Mouse (Mus musculus) bone marrow, adult 2 months (tissue): ENCODE data around the gene Efna5. TPM values are rescaled to one million over a fixed set of nuclear protein-coding genes. Genes with fewer than 3 reads are reported as not detected.

Experiments
- H3K27ac ChIP-seq: fragments of 200-500 bp; 2 replicates; pipeline ENCODE4 v1.5.1; 2012; ENCODE audit warnings: low read depth, mild to moderate bottlenecking, control low read depth, inconsistent platforms, low read length; ENCODE audit not compliant: control insufficient read depth, poor library complexity, insufficient read depth
- H3K4me1 ChIP-seq: fragments of 200-500 bp; 2 replicates; pipeline ENCODE4 v1.6.1; 2011; ENCODE audit warnings: low read length; ENCODE audit not compliant: control insufficient read depth, insufficient read depth
- H3K4me3 ChIP-seq: fragments of 200-500 bp; replicated peaks from 2 replicates; pipeline ENCODE3; 2011; ENCODE audit warnings: mild to moderate bottlenecking, low read depth, low read length, control low read depth; ENCODE audit not compliant: control insufficient read depth
- CTCF ChIP-seq: fragments of 200-500 bp; IDR thresholded peaks from 2 replicates; pipeline ENCODE4 v1.5.1; 2011; ENCODE audit warnings: low read length, control low read depth; ENCODE audit not compliant: control insufficient read depth, insufficient read depth
- POLR2A ChIP-seq: fragments of 200-500 bp; IDR thresholded peaks from 2 replicates; pipeline ENCODE4 v1.6.1; 2011; ENCODE audit warnings: low read depth, mild to moderate bottlenecking, control low read depth, low read length, borderline replicate concordance; ENCODE audit not compliant: control insufficient read depth
- WGBS: fragments of 180-500 bp; shearing (Covaris S2); methylation state at CpG from one replicate; pipeline ENCODE4 v1.1.7; 2018; 5-methylcytosine and 5-hydroxymethylcytosine counted together
- polyA plus RNA-seq: library from polyadenylated mRNA; stranded (reverse); fragments of >200 nt; gene quantifications from 2 replicates; pipeline ENCODE4 v1.2.4, GENCODE M21; 2011; ENCODE audit warnings: low replicate concordance; ENCODE audit not compliant: missing spikeins, insufficient read depth, insufficient read length

The Efna5 gene
- polyA plus RNA-seq, 1 experiment = 2.1 TPM

GRCm38 (mm10) chr17:62624804-62625645 lies 256.1 kb downstream of the Efna5 start:
- Histone ChIP-seq H3K4me3 (no peak overlapping the region), H3K27ac (no peak overlapping the region), H3K4me1 (no peaks in the 10 kb centered on the region)
- 82% methylated on average over 8 of the region's 8 CpGs for WGBS
- no peak for TF ChIP-seq CTCF
- TF ChIP-seq POLR2A = no peak

GRCm38 (mm10) chr17:62623224-62623623 lies 257.9 kb downstream of the Efna5 start:
- Histone ChIP-seq H3K4me3 (no peak overlapping the region), H3K27ac (no peak overlapping the region), H3K4me1 (no peaks in the 10 kb centered on the region)
- WGBS = 28% methylated on average over 3 of the region's 3 CpGs
- TF ChIP-seq POLR2A (no peak), CTCF (no peak)

GRCm38 (mm10) chr17:62622481-62622880 lies 258.6 kb downstream of the Efna5 start:
- WGBS = 82% methylated on average over 4 of the region's 4 CpGs
- Histone ChIP-seq H3K27ac (no peak overlapping the region), H3K4me1 (no peaks in the 10 kb centered on the region), H3K4me3 (no peak overlapping the region)
- TF ChIP-seq CTCF = no peak
- TF ChIP-seq POLR2A = no peak

- WGBS = 50% methylated on average over 6 of the region's 6 CpGs
- Histone ChIP-seq H3K27ac (no peak overlapping the region), H3K4me1 (no peaks in the 10 kb centered on the region; the same call in 1 of the 2 replicates), H3K4me3 (no peak overlapping the region)
- TF ChIP-seq CTCF = no peak
- TF ChIP-seq POLR2A = no peak
Measured at GRCm38 (mm10) chr17:62615159-62615558, 266.0 kb downstream of the Efna5 start.

GRCm38 (mm10) chr17:62614708-62615107 lies 266.4 kb downstream of the Efna5 start:
- 68% methylated on average over 6 of the region's 6 CpGs for WGBS
- no peak overlapping the region for H3K4me3 ChIP-seq
- no peak for TF ChIP-seq POLR2A
- TF ChIP-seq CTCF = no peak

GRCm38 (mm10) chr17:62614237-62614636 lies 266.9 kb downstream of the Efna5 start:
- Histone ChIP-seq H3K4me3 (no peak overlapping the region), H3K4me1 (no peaks in the 10 kb centered on the region; the same call in 1 of the 2 replicates), H3K27ac (no peak overlapping the region)
- no peak for TF ChIP-seq POLR2A
- TF ChIP-seq CTCF = no peak
- 85% methylated on average over 8 of the region's 8 CpGs for WGBS

More at GRCm38 (mm10) chr17:62614708-62615107, 266.4 kb downstream of the Efna5 start:
- no peaks in the 10 kb centered on the region; the same call in 1 of the 2 replicates for H3K4me1 ChIP-seq
- H3K27ac ChIP-seq = no peak overlapping the region

GRCm38 (mm10) chr17:62613232-62613631 lies 267.9 kb downstream of the Efna5 start:
- H3K27ac ChIP-seq = no peak overlapping the region
- H3K4me3 ChIP-seq = no peak overlapping the region
- WGBS = 76% methylated on average over 11 of the region's 11 CpGs
- no peaks in the 10 kb centered on the region; the same call in 1 of the 2 replicates for H3K4me1 ChIP-seq
- TF ChIP-seq CTCF = no peak
- TF ChIP-seq POLR2A = no peak

- no peak overlapping the region for H3K4me3 ChIP-seq
- H3K4me1 ChIP-seq = no peaks in the 10 kb centered on the region
- TF ChIP-seq POLR2A = no peak
- TF ChIP-seq CTCF = no peak
- 78% methylated on average over 8 of the region's 8 CpGs for WGBS
- no peak overlapping the region for H3K27ac ChIP-seq
Measured at GRCm38 (mm10) chr17:62608145-62608544, 273.0 kb downstream of the Efna5 start.
